Mouse (Mus musculus): Measurements from ENCODE around the gene Acod1. TPM values are rescaled to one million over a fixed set of nuclear protein-coding genes. Genes with fewer than 3 reads are reported as not detected.
A peak's percentile ranks its signal among the peaks of the same experiment; 100 is the strongest.

Gene Acod1
- total and polyA plus RNA-seq, 2 experiments, result 0.07 to 0.09 TPM

DNA sequence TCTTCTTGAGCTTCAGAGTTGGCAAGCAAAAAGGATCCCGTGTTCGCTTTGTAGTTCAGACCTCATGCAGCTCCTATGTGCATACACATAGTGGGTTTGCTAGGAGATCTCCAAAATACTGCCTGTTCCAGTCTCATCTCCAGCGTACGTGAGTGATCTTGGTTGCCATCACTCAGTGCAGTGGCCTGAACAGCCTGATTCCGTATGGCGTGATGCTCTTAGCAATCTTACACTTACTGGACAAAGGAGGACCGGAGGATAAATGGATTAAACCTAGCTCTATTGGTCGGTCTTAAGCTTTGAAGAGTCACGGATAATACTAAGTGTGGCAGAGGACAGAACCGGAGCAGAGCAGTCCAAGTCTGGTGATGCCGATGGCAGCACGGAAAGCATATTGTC, 22.7 kb downstream of the Acod1 start:
- 13% methylated on average over 12 of the region's 12 CpGs for WGBS
- H3K4me1 ChIP-seq (ENCODE audit: control insufficient read depth, insufficient read depth, low read length), result peaks cover 7% of the 10 kb centered on the region
- no peak for TF ChIP-seq POLR2A (IDR thresholded peaks at IDR 0.05; ENCODE audit: extremely low read depth, insufficient read depth, low read length)
- no peak for TF ChIP-seq CTCF (IDR thresholded peaks at IDR 0.05; ENCODE audit: low read depth, low read length)
- peak overlapping the region; percentile 78 for H3K27ac ChIP-seq (replicated peaks; ENCODE audit: insufficient read depth, low read depth, low read length)
- H3K36me3 ChIP-seq (ENCODE audit: control insufficient read depth, insufficient read depth, low read length), result peaks cover 8% of the 10 kb centered on the region
- peak overlapping the region; percentile 63 for H3K9ac ChIP-seq (ENCODE audit: low read depth, low read length)
- DNase-seq (ENCODE audit: extremely low read depth, low read depth, low spot score), result no peak
- peak overlapping the region; percentile 38 for H3K4me3 ChIP-seq (ENCODE audit: insufficient read depth, low read depth, low read length)
- no peaks in the 10 kb centered on the region for H3K27me3 ChIP-seq (ENCODE audit: control insufficient read depth, insufficient read depth, low read length)
- peaks cover 2% of the 10 kb centered on the region; the same call in 1 of the 2 replicates for H3K79me2 ChIP-seq (ENCODE audit: control insufficient read depth, insufficient read depth, low read length)

DNA sequence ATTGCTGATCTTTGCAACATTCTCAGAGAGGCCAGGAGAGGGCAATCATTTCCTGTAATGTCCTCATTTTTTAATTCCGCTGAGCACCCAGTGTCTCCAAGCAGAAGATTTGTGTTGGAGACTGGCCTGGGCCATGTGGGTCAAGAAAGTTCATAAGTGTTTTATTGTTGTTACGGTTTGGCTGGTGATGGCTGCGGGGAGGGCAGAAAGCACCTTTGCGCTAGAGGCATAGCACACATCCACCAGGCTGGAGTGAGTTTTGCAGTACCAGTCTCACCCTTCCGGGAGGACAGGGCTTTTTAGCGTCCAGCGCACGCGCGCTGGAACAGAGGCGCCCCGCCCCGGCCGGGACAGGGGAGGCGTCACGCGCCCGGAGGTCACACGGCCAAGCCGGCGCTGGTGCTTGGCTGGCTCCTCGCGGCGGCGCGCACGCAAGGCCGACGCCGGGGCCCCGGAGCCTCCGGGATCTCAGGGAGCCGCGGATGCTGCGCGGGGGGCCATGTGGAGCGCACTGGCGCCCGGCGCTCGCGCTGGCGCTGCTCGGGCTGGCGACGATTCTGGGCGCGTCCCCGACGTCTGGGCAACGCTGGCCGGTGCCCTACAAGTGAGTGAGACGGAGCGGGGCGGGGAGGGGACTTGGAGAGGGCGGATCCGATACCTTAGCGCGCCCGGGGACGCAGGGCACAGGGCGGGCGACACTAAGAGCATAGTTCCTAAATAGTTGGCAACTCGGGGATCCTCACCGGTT, 23.3 kb downstream of the Acod1 start, which contains the start of gene Cln5:
Cln5 (plus strand) TSS at position 353 of the 748 bp plus-strand sequence.
- peak; percentile 84 for DNase-seq (ENCODE audit: extremely low read depth, low read depth, low spot score)
- H3K79me2 ChIP-seq (ENCODE audit: control insufficient read depth, insufficient read depth, low read length), result peaks cover 2% of the 10 kb centered on the region; the same call in 1 of the 2 replicates
- peaks cover 12% of the 10 kb centered on the region for H3K36me3 ChIP-seq (ENCODE audit: control insufficient read depth, insufficient read depth, low read length)
- TF ChIP-seq CTCF (IDR thresholded peaks at IDR 0.05; ENCODE audit: low read depth, low read length), result peak; percentile 37
- TF ChIP-seq POLR2A (IDR thresholded peaks at IDR 0.05; ENCODE audit: extremely low read depth, insufficient read depth, low read length), result peak; percentile 76
- H3K4me1 ChIP-seq (ENCODE audit: control insufficient read depth, insufficient read depth, low read length), result peaks cover 7% of the 10 kb centered on the region
- H3K27me3 ChIP-seq (ENCODE audit: control insufficient read depth, insufficient read depth, low read length), result no peaks in the 10 kb centered on the region
- H3K9ac ChIP-seq (ENCODE audit: low read depth, low read length), result peak within 1 kb of the TSS; percentile 83
- H3K27ac ChIP-seq (replicated peaks; ENCODE audit: insufficient read depth, low read depth, low read length), result peak within 1 kb of the TSS; percentile 84
- WGBS, result under 1% methylated on average over 65 of the region's 65 CpGs
- peak within 1 kb of the TSS; percentile 68 for H3K4me3 ChIP-seq (ENCODE audit: insufficient read depth, low read depth, low read length)

DNA sequence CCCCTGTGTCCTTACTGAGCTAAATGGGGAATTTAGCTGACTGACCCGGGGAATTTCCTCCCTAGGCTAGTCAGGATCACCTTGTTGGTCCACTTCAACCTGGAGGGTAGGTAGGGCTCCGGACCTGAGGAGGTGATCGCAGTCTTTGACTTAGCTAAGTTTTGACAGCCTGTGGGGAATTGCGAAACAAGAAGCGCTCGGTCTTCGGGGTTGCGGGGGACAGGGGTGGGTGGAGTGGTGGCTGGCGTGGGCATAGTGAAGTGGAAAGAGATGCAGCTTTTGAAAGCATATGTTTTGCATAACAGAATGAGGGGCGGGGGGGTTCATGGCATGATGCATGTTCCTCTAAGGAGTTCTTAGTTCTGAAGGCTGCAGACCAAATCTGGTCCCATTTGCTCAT, 24.0 kb downstream of the Acod1 start:
- 1% methylated on average over 10 of the region's 10 CpGs for WGBS
- Histone ChIP-seq H3K9ac (ENCODE audit: low read depth, low read length) (peak overlapping the region; percentile 83), H3K27me3 (ENCODE audit: control insufficient read depth, insufficient read depth, low read length) (no peaks in the 10 kb centered on the region), H3K36me3 (ENCODE audit: control insufficient read depth, insufficient read depth, low read length) (peaks cover 17% of the 10 kb centered on the region), H3K27ac (replicated peaks; ENCODE audit: insufficient read depth, low read depth, low read length) (peak overlapping the region; percentile 84), H3K4me1 (ENCODE audit: control insufficient read depth, insufficient read depth, low read length) (peaks cover 7% of the 10 kb centered on the region), H3K4me3 (ENCODE audit: insufficient read depth, low read depth, low read length) (peak overlapping the region; percentile 68), H3K79me2 (ENCODE audit: control insufficient read depth, insufficient read depth, low read length) (peaks cover 2% of the 10 kb centered on the region; the same call in 1 of the 2 replicates)
- DNase-seq (ENCODE audit: extremely low read depth, low read depth, low spot score), result no peak
- TF ChIP-seq POLR2A (IDR thresholded peaks at IDR 0.05; ENCODE audit: extremely low read depth, insufficient read depth, low read length), result no peak
- no peak for TF ChIP-seq CTCF (IDR thresholded peaks at IDR 0.05; ENCODE audit: low read depth, low read length)

DNA sequence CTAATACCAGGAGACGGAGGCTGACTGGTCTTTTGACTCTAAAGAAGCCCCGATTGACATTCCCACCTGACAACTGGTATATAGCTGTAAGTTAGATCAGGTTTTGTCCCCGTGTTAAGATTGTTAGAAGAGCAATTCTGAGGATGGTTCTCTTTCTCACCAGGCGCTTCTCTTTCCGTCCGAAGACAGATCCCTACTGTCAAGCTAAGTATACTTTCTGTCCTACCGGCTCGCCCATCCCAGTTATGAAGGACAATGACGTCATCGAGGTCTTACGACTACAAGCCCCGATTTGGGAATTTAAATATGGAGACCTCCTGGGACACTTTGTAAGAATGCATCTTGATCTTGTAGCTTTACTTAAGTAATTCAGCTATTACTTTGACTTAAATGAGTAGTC, 24.7 kb downstream of the Acod1 start:
- Histone ChIP-seq H3K36me3 (ENCODE audit: control insufficient read depth, insufficient read depth, low read length) (peaks cover 21% of the 10 kb centered on the region), H3K27me3 (ENCODE audit: control insufficient read depth, insufficient read depth, low read length) (no peaks in the 10 kb centered on the region), H3K79me2 (ENCODE audit: control insufficient read depth, insufficient read depth, low read length) (peaks cover 2% of the 10 kb centered on the region; the same call in 1 of the 2 replicates), H3K27ac (replicated peaks; ENCODE audit: insufficient read depth, low read depth, low read length) (no peak overlapping the region), H3K9ac (ENCODE audit: low read depth, low read length) (no peak overlapping the region), H3K4me1 (ENCODE audit: control insufficient read depth, insufficient read depth, low read length) (peaks cover 7% of the 10 kb centered on the region), H3K4me3 (ENCODE audit: insufficient read depth, low read depth, low read length) (no peak overlapping the region)
- TF ChIP-seq CTCF (IDR thresholded peaks at IDR 0.05; ENCODE audit: low read depth, low read length), result no peak
- TF ChIP-seq POLR2A (IDR thresholded peaks at IDR 0.05; ENCODE audit: extremely low read depth, insufficient read depth, low read length), result no peak
- 93% methylated on average over 12 of the region's 12 CpGs for WGBS
- no peak for DNase-seq (ENCODE audit: extremely low read depth, low read depth, low spot score)

DNA sequence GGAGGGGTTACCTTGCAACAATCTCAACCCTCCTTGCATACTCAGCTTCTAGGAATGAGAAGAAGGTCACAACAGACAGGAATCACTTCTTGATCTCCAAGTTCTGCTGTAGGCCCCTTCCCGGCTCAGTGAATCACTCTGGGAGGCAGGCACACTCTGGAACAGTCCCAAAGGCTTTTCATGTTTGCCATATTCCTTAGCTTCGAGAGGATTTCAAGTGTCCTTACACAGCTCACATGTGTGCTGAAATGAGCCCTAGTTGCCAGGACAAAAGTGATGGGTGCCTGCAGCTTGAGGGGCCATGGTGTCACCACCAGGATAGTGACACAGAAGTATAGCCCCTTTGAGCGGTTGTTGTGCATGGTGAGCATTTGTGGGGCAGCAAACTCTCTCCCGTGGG, 26.0 kb downstream of the Acod1 start:
- WGBS, result 95% methylated on average over 4 of the region's 4 CpGs
- peaks cover 12% of the 10 kb centered on the region for H3K4me1 ChIP-seq (ENCODE audit: control insufficient read depth, insufficient read depth, low read length)
- no peak overlapping the region for H3K4me3 ChIP-seq (ENCODE audit: insufficient read depth, low read depth, low read length)
- H3K27ac ChIP-seq (replicated peaks; ENCODE audit: insufficient read depth, low read depth, low read length), result no peak overlapping the region
- H3K36me3 ChIP-seq (ENCODE audit: control insufficient read depth, insufficient read depth, low read length), result peaks cover 21% of the 10 kb centered on the region
- no peak for DNase-seq (ENCODE audit: extremely low read depth, low read depth, low spot score)
- TF ChIP-seq POLR2A (IDR thresholded peaks at IDR 0.05; ENCODE audit: extremely low read depth, insufficient read depth, low read length) (no peak), CTCF (IDR thresholded peaks at IDR 0.05; ENCODE audit: low read depth, low read length) (no peak)
- H3K27me3 ChIP-seq (ENCODE audit: control insufficient read depth, insufficient read depth, low read length), result no peaks in the 10 kb centered on the region
- peaks cover 2% of the 10 kb centered on the region; the same call in 1 of the 2 replicates for H3K79me2 ChIP-seq (ENCODE audit: control insufficient read depth, insufficient read depth, low read length)
- H3K9ac ChIP-seq (ENCODE audit: low read depth, low read length), result no peak overlapping the region

DNA sequence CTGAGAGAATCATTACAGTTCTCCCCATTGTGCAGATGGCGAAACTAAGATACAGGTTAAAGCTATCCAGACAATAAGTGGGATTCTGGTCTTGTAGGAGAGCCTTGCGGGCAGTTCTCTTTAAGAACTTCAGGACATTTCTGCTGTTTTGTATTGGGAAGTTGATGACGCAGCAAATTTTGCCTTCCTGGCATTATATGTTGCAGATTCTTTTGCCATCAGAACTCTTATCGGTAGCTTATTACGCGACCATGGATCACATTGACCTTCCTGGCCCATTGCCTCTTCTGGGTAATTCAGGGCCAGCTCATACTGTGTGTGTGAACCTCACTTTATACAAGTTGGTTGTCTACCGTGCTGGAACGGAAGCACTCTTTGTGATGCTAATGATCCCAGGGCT, 27.0 kb downstream of the Acod1 start:
- TF ChIP-seq POLR2A (IDR thresholded peaks at IDR 0.05; ENCODE audit: extremely low read depth, insufficient read depth, low read length) (no peak), CTCF (IDR thresholded peaks at IDR 0.05; ENCODE audit: low read depth, low read length) (no peak)
- Histone ChIP-seq H3K27me3 (ENCODE audit: control insufficient read depth, insufficient read depth, low read length) (no peaks in the 10 kb centered on the region), H3K79me2 (ENCODE audit: control insufficient read depth, insufficient read depth, low read length) (peaks cover 2% of the 10 kb centered on the region; the same call in 1 of the 2 replicates), H3K27ac (replicated peaks; ENCODE audit: insufficient read depth, low read depth, low read length) (no peak overlapping the region), H3K4me1 (ENCODE audit: control insufficient read depth, insufficient read depth, low read length) (peaks cover 16% of the 10 kb centered on the region), H3K36me3 (ENCODE audit: control insufficient read depth, insufficient read depth, low read length) (peaks cover 21% of the 10 kb centered on the region), H3K4me3 (ENCODE audit: insufficient read depth, low read depth, low read length) (no peak overlapping the region), H3K9ac (ENCODE audit: low read depth, low read length) (no peak overlapping the region)
- 86% methylated on average over 8 of the region's 8 CpGs for WGBS
- DNase-seq (ENCODE audit: extremely low read depth, low read depth, low spot score), result no peak

All from liver, adult 2 months (tissue).